Comparison of ENCODE assay signal across 22 mouse cellular contexts in genomic region chr2:65336608-65337007, GRCm38 (mm10). TPM values are rescaled to one million over a fixed set of nuclear protein-coding genes. Genes with fewer than 3 reads are reported as not detected.
DNase-seq lines count a peak whose midpoint lies in the region; ATAC-seq and TF ChIP-seq lines count a peak whose summit lies in the region.
"Had no signal": no experiment of that assay in that cellular context is flagged by ENCODE, and none has a peak within 500 bp of the region (broad histone marks: within the 10 kb centered on the region; RNA-seq: fewer than 3 reads in every experiment).

No protein-coding gene starts in this region.

- no peak for ATAC-seq in liver, postnatal 0 days
- ATAC-seq in activated CD4-positive, CD25-positive, alpha-beta regulatory T cell, adult 4 months = peak; percentile 59
- ATAC-seq in monocyte, adult 5-6 weeks (replicated peaks; ENCODE audit: insufficient number of reproducible peaks, low FRiP score, low TSS enrichment, poor library complexity, severe bottlenecking) = 0 out of 2 replicates have a peak, but pooled peaks have one; percentile 20

- TF ChIP-seq CTCF in liver, adult 2 months (IDR thresholded peaks at IDR 0.05; ENCODE audit: low read depth, low read length) = no peak
- TF ChIP-seq CTCF in liver, postnatal 0 days (IDR thresholded peaks at IDR 0.05; ENCODE audit: low read depth) = no peak

- WGBS in liver, adult 2 months = 64% methylated on average over 3 of the region's 3 CpGs
- WGBS in liver, postnatal 0 days (ENCODE audit: insufficient replicate concordance) = 59% methylated on average over 3 of the region's 3 CpGs

- no peak overlapping the region for H3K9ac ChIP-seq in liver, adult 2 months (ENCODE audit: low read depth, low read length)
- no peak overlapping the region for H3K9ac ChIP-seq in liver, postnatal 0 days (replicated peaks)
- H3K9ac ChIP-seq: embryonic facial prominence, embryonic 13.5 days; forebrain, embryonic 12.5 days; heart, embryonic 12.5 days; hindbrain, embryonic 12.5 days had no signal

- no peak for TF ChIP-seq POLR2A in liver, adult 2 months (IDR thresholded peaks at IDR 0.05; ENCODE audit: extremely low read depth, insufficient read depth, low read length)

- H3K4me2 ChIP-seq in liver, postnatal 0 days (ENCODE audit: low read depth, low read length) = no peak overlapping the region
- H3K4me2 ChIP-seq: embryonic facial prominence, embryonic 13.5 days; forebrain, embryonic 12.5 days; heart, embryonic 12.5 days had no signal

- H3K27ac ChIP-seq in liver, adult 2 months (replicated peaks; ENCODE audit: insufficient read depth, low read depth, low read length) = no peak overlapping the region
- H3K27ac ChIP-seq in liver, postnatal 0 days (ENCODE audit: low read depth) = no peak overlapping the region
- H3K27ac ChIP-seq: embryonic facial prominence, embryonic 13.5 days; forebrain, embryonic 12.5 days; gastrocnemius, adult 2 months; hindbrain, embryonic 12.5 days had no signal

- no peak for TF ChIP-seq EP300 in liver, postnatal 0 days (IDR thresholded peaks at IDR 0.05; ENCODE audit: low read depth)

- H3K9me3 ChIP-seq in liver, postnatal 0 days (ENCODE audit: low read length) = no peaks in the 10 kb centered on the region
- H3K9me3 ChIP-seq: embryonic facial prominence, embryonic 13.5 days; forebrain, embryonic 12.5 days; hindbrain, embryonic 12.5 days had no signal

- no peaks in the 10 kb centered on the region for H3K79me2 ChIP-seq in liver, adult 2 months (ENCODE audit: control insufficient read depth, insufficient read depth, low read length)

- no peaks in the 10 kb centered on the region for H3K27me3 ChIP-seq in liver, adult 2 months (ENCODE audit: control insufficient read depth, insufficient read depth, low read length)
- no peaks in the 10 kb centered on the region for H3K27me3 ChIP-seq in liver, postnatal 0 days (ENCODE audit: insufficient read depth, low read length)
- H3K27me3 ChIP-seq: embryonic facial prominence, embryonic 13.5 days; forebrain, embryonic 12.5 days; heart, embryonic 12.5 days; hindbrain, embryonic 12.5 days had no signal

- DNase-seq in liver, adult 2 months (ENCODE audit: extremely low read depth, low read depth, low spot score) = peak; percentile 28
- no peak for DNase-seq in liver, postnatal 0 days
- peak; percentile 18 for DNase-seq in CD4-positive helper T cell, adult 2 months (ENCODE audit: low read depth, low spot score)
- no peak for DNase-seq in cerebellum, adult 9-11 months
- DNase-seq in layer of hippocampus, adult 8-10 months (ENCODE audit: low spot score in 2 of 2) = no peak
- no peak for DNase-seq in kidney, postnatal 25 days
- DNase-seq: adrenal gland, postnatal 14 days; B cell, adult 2 months; cerebellum, adult 11-12 months; cerebellum, adult 9-10 months; cerebellum, postnatal 36 days; gastrocnemius, adult 2 months; gastrocnemius, postnatal 25 days; heart, postnatal 36 days had no signal

- no peak overlapping the region for H3K4me3 ChIP-seq in liver, adult 2 months (ENCODE audit: insufficient read depth, low read depth, low read length)
- H3K4me3 ChIP-seq in liver, postnatal 0 days (ENCODE audit: low read depth, low read length) = no peak overlapping the region
- H3K4me3 ChIP-seq: embryonic facial prominence, embryonic 13.5 days; forebrain, embryonic 12.5 days; gastrocnemius, adult 2 months; heart, embryonic 12.5 days; hindbrain, embryonic 12.5 days had no signal

- H3K4me1 ChIP-seq in liver, adult 2 months (ENCODE audit: control insufficient read depth, insufficient read depth, low read length) = peaks cover 5% of the 10 kb centered on the region
- H3K4me1 ChIP-seq in liver, postnatal 0 days (ENCODE audit: insufficient read depth) = peaks cover 3% of the 10 kb centered on the region; the same call in 1 of the 2 replicates
- H3K4me1 ChIP-seq: embryonic facial prominence, embryonic 13.5 days; hindbrain, embryonic 12.5 days had no signal

- no peaks in the 10 kb centered on the region for H3K36me3 ChIP-seq in liver, adult 2 months (ENCODE audit: control insufficient read depth, insufficient read depth, low read length)
- H3K36me3 ChIP-seq in liver, postnatal 0 days (replicated peaks; ENCODE audit: insufficient read depth, low read length) = no peaks in the 10 kb centered on the region
- H3K36me3 ChIP-seq: embryonic facial prominence, embryonic 13.5 days; forebrain, embryonic 12.5 days; G1E; heart, embryonic 12.5 days; hindbrain, embryonic 12.5 days had no signal

RNA-seq across cellular contexts. Expression of gene Slc38a11, which starts 27.2 kb away (rescaled TPM):
- total RNA-seq in liver, adult 2 months (2014; rRNA removed) = 0.27 and 0.37 TPM in 2 replicates
- not detected in 2 replicates for polyA plus RNA-seq in liver, adult 2 months (2012; rRNA removed)
- 0.12 TPM in 1 of 2 replicates, not detected in the other for polyA plus RNA-seq in liver, postnatal 0 days (2015; fragmentation: Nextera tagmentation; extraction: Ambion mirVana)
- not detected for polyA plus RNA-seq in activated CD4-positive, CD25-positive, alpha-beta regulatory T cell, adult 4 months (2017; shearing (Covaris generic))
- 0.39 TPM in 1 of 3 replicates, not detected in the others for total RNA-seq in monocyte, adult 5-6 weeks (2017)
- total RNA-seq in layer of hippocampus, adult 8-10 months (2022) = 1 to 10 TPM; 2.6 to 4.7 (median 3.2) TPM
- total RNA-seq: granulocyte monocyte progenitor cell, adult 5-6 weeks had no signal
- polyA plus RNA-seq: G1E; heart, embryonic 12.5 days had no signal

Comparison
In these comparisons a context has a peak if more than half of its experiments do, and no peak if none do; other contexts are left out.
1. DNase-seq: peak in liver, adult 2 months (single experiment) and CD4-positive helper T cell, adult 2 months (single experiment); none in liver, postnatal 0 days (single experiment), cerebellum, adult 9-11 months (single experiment), layer of hippocampus, adult 8-10 months (0 of 2) and kidney, postnatal 25 days (0 of 2).